Mouse (Mus musculus) heart, postnatal 0 days (tissue): ENCODE measurements around the gene Serpinb6a. TPM values are rescaled to one million over a fixed set of nuclear protein-coding genes. Genes with fewer than 3 reads are reported as not detected.
"Not testable (repeated sequence)": the region's sequence is repeated elsewhere in the genome, so short reads cannot be mapped to it uniquely, and the experiment has no call there.

Experiments used
- ATAC-seq: fragments of 200-750 bp; cut with Nextera tagmentation; 2 replicates; pipeline ENCODE4 v1.8.0; 2017; ENCODE audit warnings: low read depth, moderate number of reproducible peaks, moderate library complexity; ENCODE audit not compliant: insufficient read depth
- DNase-seq: peaks from one replicate; pipeline ENCODE4 v3.0.0-alpha.2; 2016; ENCODE audit warnings: low spot score
- H3K27ac ChIP-seq: fragments of 300-500 bp; sonication (generic); 2 replicates; pipeline ENCODE4 v1.5.1; 2014; ENCODE audit warnings: low read depth, mild to moderate bottlenecking
- H3K27me3 ChIP-seq: fragments of 300-500 bp; sonication (generic); 2 replicates; pipeline ENCODE4 v1.6.1; 2014; ENCODE audit warnings: low read length, mixed read lengths; ENCODE audit not compliant: control insufficient read depth, insufficient read depth
- H3K36me3 ChIP-seq: fragments of 300-500 bp; sonication (generic); replicated peaks from 2 replicates; pipeline ENCODE4 v1.6.1; 2014; ENCODE audit warnings: low read length, mixed read lengths; ENCODE audit not compliant: control insufficient read depth, insufficient read depth
- H3K4me1 ChIP-seq: fragments of 300-500 bp; sonication (generic); 2 replicates; pipeline ENCODE4 v1.6.1; 2014; ENCODE audit warnings: antibody characterized with exemption; ENCODE audit not compliant: control insufficient read depth, insufficient read depth
- H3K4me2 ChIP-seq: fragments of 300-500 bp; sonication (generic); 2 replicates; pipeline ENCODE4 v1.6.1; 2014; ENCODE audit warnings: low read depth, mild to moderate bottlenecking, low read length, moderate library complexity
- H3K4me3 ChIP-seq: fragments of 300-500 bp; sonication (generic); 2 replicates; pipeline ENCODE4 v1.5.1; 2014; ENCODE audit warnings: low read depth, low read length
- H3K9ac ChIP-seq: fragments of 300-500 bp; sonication (generic); replicated peaks from 2 replicates; pipeline ENCODE4 v1.6.1; 2014; ENCODE audit warnings: low read depth, low read length, mixed read lengths
- H3K9me3 ChIP-seq: fragments of 300-500 bp; sonication (generic); replicated peaks from 2 replicates; pipeline ENCODE4 v1.6.1; 2016; ENCODE audit warnings: low read length; ENCODE audit not compliant: control insufficient read depth
- CTCF ChIP-seq: IDR thresholded peaks from 2 replicates; pipeline ENCODE4 v1.5.1; 2016; ENCODE audit warnings: antibody characterized with exemption, control low read depth, low read depth
- EP300 ChIP-seq: IDR thresholded peaks from 2 replicates; pipeline ENCODE4 v1.6.1; 2016; ENCODE audit warnings: antibody characterized with exemption, low read depth
- WGBS: fragments of 180-500 bp; shearing (Covaris S2); extraction: QIAGEN DNeasy Blood & Tissue Kit; methylation state at CpG from one replicate; pipeline ENCODE4 v1.1.7; 2014; 5-methylcytosine and 5-hydroxymethylcytosine counted together
- polyA plus RNA-seq: library from polyadenylated mRNA; unstranded; fragments of >200 nt; fragmentation: Nextera tagmentation; extraction: Ambion mirVana; gene quantifications from 2 replicates; pipeline ENCODE4 v1.2.1, GENCODE M21; 2015
- total RNA-seq: library from RNA; depleted of rRNA; stranded (reverse); fragments of >200 nt; gene quantifications from 2 replicates; pipeline ENCODE4 v1.2.3, GENCODE M21; 2014; ENCODE audit warnings: low replicate concordance

Gene Serpinb6a
- total and polyA plus RNA-seq, 2 experiments from 2014 or later = 80.2 to 149 TPM

DNA sequence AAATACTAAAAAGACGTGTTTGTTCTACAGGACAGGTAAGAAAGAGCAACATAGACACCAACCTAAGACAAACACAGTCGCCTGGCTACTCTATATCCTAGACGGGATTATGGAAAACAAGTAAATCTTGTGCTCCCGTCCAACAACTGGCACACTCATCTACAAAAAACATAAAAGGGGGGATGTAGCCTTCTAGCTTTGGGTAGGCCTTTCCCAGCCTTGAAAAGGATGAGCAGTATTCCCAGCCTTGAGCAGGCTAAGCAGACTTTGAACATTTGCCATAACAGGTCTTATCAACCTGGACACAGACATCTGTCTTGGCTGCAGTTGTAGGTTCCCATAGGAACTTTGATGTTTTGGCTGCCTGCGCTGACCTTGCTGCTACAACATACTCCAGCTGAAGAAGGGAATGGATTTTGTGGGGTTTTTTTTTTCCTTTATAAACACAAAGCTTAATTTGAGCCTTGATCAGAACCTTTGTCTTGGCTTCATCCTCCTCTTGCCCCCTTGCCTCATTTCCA lies 61.2 kb downstream of the Serpinb6a start:
- 90% methylated on average over 5 of the region's 5 CpGs for WGBS
- DNase-seq (no peak), ATAC-seq (no peak)
- H3K27me3 ChIP-seq = no peaks in the 10 kb centered on the region
- no peak overlapping the region for H3K4me3 ChIP-seq
- no peak overlapping the region for H3K27ac ChIP-seq
- H3K9me3 ChIP-seq = no peaks in the 10 kb centered on the region
- H3K9ac ChIP-seq = no peak overlapping the region
- H3K36me3 ChIP-seq = no peaks in the 10 kb centered on the region
- 0 out of 2 replicates have a peak, but pooled peaks cover 6% of the 10 kb centered on the region for H3K4me1 ChIP-seq
- H3K4me2 ChIP-seq = no peak overlapping the region
- TF ChIP-seq CTCF (no peak), EP300 (no peak)

DNA sequence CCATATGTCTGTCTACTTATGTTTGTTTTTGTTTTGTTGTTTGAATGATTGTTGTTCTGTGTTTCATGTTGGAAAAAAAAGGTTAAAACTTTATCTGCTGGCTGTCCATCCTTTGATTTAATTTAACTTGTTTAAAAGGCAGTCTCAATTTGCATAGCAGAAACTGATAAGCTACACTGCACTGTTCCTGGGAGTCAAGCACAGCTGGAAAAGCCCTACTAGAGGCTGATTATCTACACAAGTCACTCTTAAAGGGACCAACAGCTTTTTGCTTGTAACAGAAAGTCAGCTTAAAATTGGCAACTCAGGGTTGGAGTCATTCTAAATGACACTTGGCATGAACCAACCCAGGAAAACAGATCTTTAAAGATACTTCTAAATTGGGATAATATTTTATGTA lies 65.0 kb downstream of the Serpinb6a start:
- H3K9ac ChIP-seq, H3K4me2 ChIP-seq: not testable (repeated sequence)

DNA sequence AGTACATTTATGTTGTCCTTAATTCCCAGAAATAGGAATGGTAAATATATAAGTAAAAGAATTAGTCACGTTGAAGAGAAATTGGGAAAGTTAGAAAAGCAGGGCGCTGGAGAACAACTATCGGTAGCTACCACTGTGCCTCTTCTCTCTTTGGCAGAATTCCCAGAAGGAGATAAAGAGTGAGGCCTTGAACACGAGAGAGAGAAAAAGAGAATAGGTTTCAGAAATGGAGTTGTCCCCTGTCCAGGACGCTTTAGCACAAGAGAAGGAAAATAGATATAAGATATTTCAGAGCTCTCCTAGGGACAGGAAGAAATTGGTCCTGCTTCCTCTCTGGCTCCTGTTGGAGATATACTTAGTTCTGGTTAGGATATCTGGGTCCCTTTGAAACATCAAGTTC lies 65.4 kb downstream of the Serpinb6a start:
- no peak for ATAC-seq
- H3K4me3 ChIP-seq = no peak overlapping the region
- DNase-seq = peak; percentile 52
- H3K9me3 ChIP-seq = no peaks in the 10 kb centered on the region
- WGBS = 20% methylated on average over 5 of the region's 5 CpGs
- no peak for TF ChIP-seq CTCF
- no peak for TF ChIP-seq EP300
- H3K27ac ChIP-seq = peak overlapping the region; percentile 48
- peaks cover 18% of the 10 kb centered on the region for H3K4me1 ChIP-seq
- no peaks in the 10 kb centered on the region for H3K27me3 ChIP-seq
- no peaks in the 10 kb centered on the region for H3K36me3 ChIP-seq
- no peak overlapping the region for H3K4me2 ChIP-seq
- no peak overlapping the region for H3K9ac ChIP-seq

More for the DNA sequence above, 65.0 kb downstream of the Serpinb6a start:
- not testable (repeated sequence) for H3K36me3 ChIP-seq, ATAC-seq, H3K9me3 ChIP-seq, DNase-seq, H3K4me3 ChIP-seq, H3K27me3 ChIP-seq
- Histone ChIP-seq H3K27ac (0 out of 2 replicates have a peak overlapping the region, but pooled peaks have one; percentile 48), H3K4me1 (peaks cover 18% of the 10 kb centered on the region)

DNA sequence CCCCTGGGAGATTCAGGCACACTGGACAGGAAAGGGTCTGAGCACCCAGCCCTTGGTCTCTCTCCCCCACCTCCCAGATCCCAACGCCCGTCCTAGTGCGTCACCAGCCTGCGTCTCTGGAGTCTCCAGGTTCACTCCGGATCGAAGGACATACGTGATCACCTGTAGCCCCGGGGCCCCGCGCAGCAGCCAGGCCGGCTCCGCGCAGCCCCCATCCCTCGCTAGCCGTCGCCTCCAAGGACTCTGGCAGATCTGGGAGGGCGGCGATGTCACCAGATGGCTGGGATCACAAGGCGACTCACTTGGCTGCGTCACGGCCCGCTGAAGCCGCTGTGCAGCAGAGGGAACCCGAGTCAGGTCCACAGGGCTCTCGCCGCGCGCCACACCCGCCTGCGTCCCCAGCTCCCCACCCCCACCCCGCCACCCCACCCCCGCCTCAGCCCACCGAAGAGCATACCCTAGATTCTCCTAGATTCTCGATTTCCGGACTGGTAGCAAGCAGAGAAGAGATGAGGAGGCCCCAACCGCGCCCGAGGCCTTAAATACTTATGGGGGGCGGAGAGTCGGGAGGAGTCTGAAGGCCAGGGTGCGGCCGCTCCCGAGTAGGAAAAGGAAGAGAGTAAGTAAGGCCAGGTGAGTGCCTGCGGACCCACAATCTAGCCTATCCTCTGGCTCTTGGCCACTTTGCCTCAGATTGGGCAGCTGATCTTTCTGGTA lies 67.0 kb downstream of the Serpinb6a start:
- DNase-seq = peak; percentile 54
- Histone ChIP-seq H3K4me3 (peak overlapping the region; percentile 82), H3K27ac (peak overlapping the region; percentile 82), H3K36me3 (peaks cover 8% of the 10 kb centered on the region), H3K4me1 (peaks cover 18% of the 10 kb centered on the region), H3K27me3 (no peaks in the 10 kb centered on the region), H3K9me3 (no peaks in the 10 kb centered on the region), H3K4me2 (peak overlapping the region; percentile 77), H3K9ac (peak overlapping the region; percentile 84)
- TF ChIP-seq EP300 (no peak), CTCF (no peak)
- peak; percentile 83 for ATAC-seq
- WGBS = 1% methylated on average over 44 of the region's 44 CpGs

DNA sequence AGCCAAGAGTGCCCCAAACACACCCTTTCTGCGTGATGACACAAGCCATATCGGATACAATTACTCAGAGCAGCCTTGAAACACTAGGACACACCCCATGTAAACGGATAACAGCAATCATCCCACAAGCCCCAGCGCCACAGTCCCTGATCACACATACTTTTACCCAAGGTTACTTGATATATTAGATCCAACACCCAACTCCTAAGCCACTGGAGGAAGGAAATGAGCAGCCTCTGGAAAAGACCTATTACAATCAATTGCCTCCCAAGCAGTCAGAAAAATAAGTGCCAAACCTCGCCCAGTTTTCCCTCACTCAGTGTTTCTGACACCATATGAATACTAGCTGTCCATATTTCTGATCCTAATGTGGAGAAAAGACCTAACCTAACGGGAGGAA lies 67.9 kb downstream of the Serpinb6a start:
- ATAC-seq (no peak), DNase-seq (peak; percentile 22)
- WGBS = 53% methylated on average over 6 of the region's 6 CpGs
- Histone ChIP-seq H3K9ac (peak overlapping the region; percentile 84; the same call in 1 of the 2 replicates), H3K4me3 (peak overlapping the region; percentile 82), H3K9me3 (no peaks in the 10 kb centered on the region), H3K4me1 (peaks cover 18% of the 10 kb centered on the region), H3K27ac (no peak overlapping the region), H3K27me3 (no peaks in the 10 kb centered on the region), H3K36me3 (peaks cover 16% of the 10 kb centered on the region), H3K4me2 (peak overlapping the region; percentile 77)
- TF ChIP-seq CTCF (no peak), EP300 (no peak)
